Comparison of ENCODE assay signal across 8 mouse cellular contexts in the genomic region with DNA sequence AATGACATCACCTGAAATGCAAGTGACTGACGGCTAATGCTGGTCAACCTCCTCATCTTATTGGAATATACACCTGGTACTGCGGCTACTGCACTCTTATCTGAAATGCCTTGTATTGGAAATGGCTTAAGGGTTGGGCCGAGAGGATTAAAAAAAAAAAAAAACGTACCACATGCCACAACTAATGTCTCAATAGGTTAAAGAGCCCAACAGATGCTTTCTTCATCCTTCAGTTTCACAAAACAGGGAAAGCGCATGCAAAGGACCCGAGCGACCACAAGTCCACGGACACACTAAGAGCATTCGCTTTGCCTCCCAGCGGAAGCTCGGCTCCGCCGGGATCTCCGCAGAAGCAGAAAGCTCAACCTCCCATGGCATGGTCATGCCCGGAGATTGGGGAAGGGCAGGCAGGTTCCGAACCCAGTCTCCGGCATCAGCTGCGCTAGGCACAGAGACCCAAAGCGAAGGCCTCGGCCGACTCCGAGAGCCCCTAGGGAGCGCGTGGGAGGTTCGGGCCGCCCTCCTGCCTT. TPM values are rescaled to one million over a fixed set of nuclear protein-coding genes. Genes with fewer than 3 reads are reported as not detected.
A peak's percentile ranks its signal among the peaks of the same experiment; 100 is the strongest.
DNase-seq lines count a peak whose midpoint lies in the region; ATAC-seq and TF ChIP-seq lines count a peak whose summit lies in the region.

No protein-coding gene starts in this region.

- peak overlapping the region; percentile 98 for H3K9ac ChIP-seq in heart, embryonic 14.5 days (ENCODE audit: low read length)
- H3K9ac ChIP-seq in liver, embryonic 15.5 days = peak overlapping the region; percentile 94
- peak overlapping the region; percentile 92 for H3K9ac ChIP-seq in stomach, embryonic 15.5 days

- peaks cover 2% of the 10 kb centered on the region; the same call in 1 of the 2 replicates for H3K36me3 ChIP-seq in testis, adult 2 months (ENCODE audit: control insufficient read depth, insufficient read depth, low read length)
- peaks cover 31% of the 10 kb centered on the region for H3K36me3 ChIP-seq in heart, embryonic 14.5 days (ENCODE audit: control insufficient read depth, insufficient read depth, low read length)
- peaks cover 36% of the 10 kb centered on the region for H3K36me3 ChIP-seq in liver, embryonic 15.5 days (replicated peaks)
- no peaks in the 10 kb centered on the region for H3K36me3 ChIP-seq in stomach, embryonic 15.5 days

- peaks cover 5% of the 10 kb centered on the region for H3K4me1 ChIP-seq in testis, adult 2 months (ENCODE audit: control insufficient read depth, insufficient read depth, low read length)
- H3K4me1 ChIP-seq in heart, embryonic 14.5 days (ENCODE audit: control insufficient read depth in 2 of 2, insufficient read depth in 2 of 2, low read length in 2 of 2) = peaks cover 0 to 9% of the 10 kb centered on the region in 2 experiments; a peak in 2 of 4 replicates
- peaks cover 33% of the 10 kb centered on the region for H3K4me1 ChIP-seq in liver, embryonic 15.5 days (replicated peaks)
- peaks cover 4% of the 10 kb centered on the region; the same call in 1 of the 2 replicates for H3K4me1 ChIP-seq in stomach, embryonic 15.5 days

- H3K4me3 ChIP-seq in testis, adult 2 months (ENCODE audit: control insufficient read depth, low read depth, low read length) = peak overlapping the region; percentile 99
- peak overlapping the region; percentile 74 to 97 for H3K4me3 ChIP-seq in heart, embryonic 14.5 days (ENCODE audit: control insufficient read depth in 1 of 2, insufficient read depth in 1 of 2, low read depth in 1 of 2, low read length in 2 of 2)
- peak overlapping the region; percentile 84 for H3K4me3 ChIP-seq in liver, embryonic 15.5 days (replicated peaks)
- peak overlapping the region; percentile 77 for H3K4me3 ChIP-seq in stomach, embryonic 15.5 days (replicated peaks)

- H3K4me2 ChIP-seq in heart, embryonic 14.5 days (ENCODE audit: low read length) = peak overlapping the region; percentile 75
- H3K4me2 ChIP-seq in liver, embryonic 15.5 days = peak overlapping the region; percentile 79
- peak overlapping the region; percentile 64 for H3K4me2 ChIP-seq in stomach, embryonic 15.5 days

- peak overlapping the region; percentile 99 for H3K27ac ChIP-seq in testis, adult 2 months (ENCODE audit: control insufficient read depth, insufficient read depth, low read depth, low read length)
- peak overlapping the region; percentile 99 to 100 for H3K27ac ChIP-seq in heart, embryonic 14.5 days (replicated peaks in 1 of 2; ENCODE audit: control insufficient read depth in 1 of 2, insufficient read depth in 1 of 2, low read depth in 2 of 2, low read length in 2 of 2)
- peak overlapping the region; percentile 96 for H3K27ac ChIP-seq in liver, embryonic 15.5 days (replicated peaks)
- H3K27ac ChIP-seq in stomach, embryonic 15.5 days = peak overlapping the region; percentile 99

- no peaks in the 10 kb centered on the region for H3K9me3 ChIP-seq in heart, embryonic 14.5 days (ENCODE audit: control insufficient read depth, low read length)
- no peaks in the 10 kb centered on the region for H3K9me3 ChIP-seq in liver, embryonic 15.5 days (replicated peaks)
- H3K9me3 ChIP-seq in stomach, embryonic 15.5 days = no peaks in the 10 kb centered on the region

- ATAC-seq in cerebellum, adult (ENCODE audit: insufficient number of reproducible peaks, low FRiP score, low TSS enrichment) = peak; percentile 33
- peak; percentile 10 for ATAC-seq in heart, embryonic 14.5 days (ENCODE audit: insufficient number of reproducible peaks, insufficient read depth, low FRiP score, low read depth)
- ATAC-seq in liver, embryonic 15.5 days (ENCODE audit: insufficient read depth) = peak; percentile 4
- peak; percentile 0; the same call in 1 of the 2 replicates for ATAC-seq in stomach, embryonic 15.5 days (ENCODE audit: insufficient read depth, low FRiP score, low read depth)

- no peak for TF ChIP-seq CTCF in testis, adult 2 months (IDR thresholded peaks at IDR 0.05; ENCODE audit: control insufficient read depth, insufficient read depth, insufficient replicate concordance, low read depth, low read length)

- DNase-seq in cerebellum, postnatal 10 days = no peak
- no peak for DNase-seq in testis, postnatal 14 days (ENCODE audit: low spot score)
- DNase-seq in left cerebral cortex, adult 8-10 months (ENCODE audit: low spot score in 2 of 2) = no peak

- TF ChIP-seq POLR2A in testis, adult 2 months (IDR thresholded peaks at IDR 0.05; ENCODE audit: control insufficient read depth, low read depth, low read length) = no peak

- no peaks in the 10 kb centered on the region for H3K27me3 ChIP-seq in testis, adult 2 months (ENCODE audit: control insufficient read depth, insufficient read depth, low read length)
- H3K27me3 ChIP-seq in heart, embryonic 14.5 days (ENCODE audit: control insufficient read depth, insufficient read depth, low read length) = no peaks in the 10 kb centered on the region
- no peaks in the 10 kb centered on the region for H3K27me3 ChIP-seq in liver, embryonic 15.5 days
- no peaks in the 10 kb centered on the region for H3K27me3 ChIP-seq in stomach, embryonic 15.5 days (replicated peaks)

- under 1% methylated on average over 26 of the region's 26 CpGs for WGBS in heart, embryonic 14.5 days
- under 1% methylated on average over 26 of the region's 26 CpGs for WGBS in liver, embryonic 15.5 days (ENCODE audit: insufficient replicate concordance)
- WGBS in stomach, embryonic 15.5 days = under 1% methylated on average over 26 of the region's 26 CpGs

RNA-seq across cellular contexts. Expression of gene Zfp143, which starts 0.3 kb away (rescaled TPM):
- polyA plus RNA-seq in testis, adult 2 months (2012; rRNA removed) = 10.8 and 12.7 TPM in 2 replicates
- polyA plus RNA-seq in heart, embryonic 14.5 days (2014; fragmentation: Nextera tagmentation; extraction: Ambion mirVana) = 14.3 and 15.9 TPM in 2 replicates
- 10.2 and 10.3 TPM in 2 replicates for polyA plus RNA-seq in liver, embryonic 15.5 days (2015; fragmentation: Nextera tagmentation; extraction: Ambion mirVana)
- polyA plus RNA-seq in stomach, embryonic 15.5 days (2015; fragmentation: Nextera tagmentation; extraction: Ambion mirVana) = 15.8 and 16.2 TPM in 2 replicates
- total RNA-seq in left cerebral cortex, adult 8-10 months (2022) = 10 to 100 TPM in 3 of 4 experiments, 1 to 10 TPM in 1; 9.2 to 11.1 (median 10.6) TPM

RNA-seq across cellular contexts. Expression of gene Ipo7, which starts 42.7 kb away (rescaled TPM):
- 7.9 and 8.7 TPM in 2 replicates for polyA plus RNA-seq in testis, adult 2 months (2012; rRNA removed)
- 14.6 and 16.3 TPM in 2 replicates for polyA plus RNA-seq in heart, embryonic 14.5 days (2014; fragmentation: Nextera tagmentation; extraction: Ambion mirVana)
- polyA plus RNA-seq in liver, embryonic 15.5 days (2015; fragmentation: Nextera tagmentation; extraction: Ambion mirVana) = 18.4 and 20.3 TPM in 2 replicates
- 40.2 and 48.2 TPM in 2 replicates for polyA plus RNA-seq in stomach, embryonic 15.5 days (2015; fragmentation: Nextera tagmentation; extraction: Ambion mirVana)
- total RNA-seq in left cerebral cortex, adult 8-10 months (2022) = 100 to 1,000 TPM in 1 of 4 experiments, 10 to 100 TPM in 3; 89.3 to 101 (median 94.8) TPM
